Mouse (Mus musculus) 3T3-L1 (cell line): ENCODE results near the gene Pick1.

Experiments used
- DNase-seq: peaks from one replicate; pipeline ENCODE4 v3.0.0-alpha.2; 2015; ENCODE audit warnings: low read depth, low spot score

Gene Pick1

DNA sequence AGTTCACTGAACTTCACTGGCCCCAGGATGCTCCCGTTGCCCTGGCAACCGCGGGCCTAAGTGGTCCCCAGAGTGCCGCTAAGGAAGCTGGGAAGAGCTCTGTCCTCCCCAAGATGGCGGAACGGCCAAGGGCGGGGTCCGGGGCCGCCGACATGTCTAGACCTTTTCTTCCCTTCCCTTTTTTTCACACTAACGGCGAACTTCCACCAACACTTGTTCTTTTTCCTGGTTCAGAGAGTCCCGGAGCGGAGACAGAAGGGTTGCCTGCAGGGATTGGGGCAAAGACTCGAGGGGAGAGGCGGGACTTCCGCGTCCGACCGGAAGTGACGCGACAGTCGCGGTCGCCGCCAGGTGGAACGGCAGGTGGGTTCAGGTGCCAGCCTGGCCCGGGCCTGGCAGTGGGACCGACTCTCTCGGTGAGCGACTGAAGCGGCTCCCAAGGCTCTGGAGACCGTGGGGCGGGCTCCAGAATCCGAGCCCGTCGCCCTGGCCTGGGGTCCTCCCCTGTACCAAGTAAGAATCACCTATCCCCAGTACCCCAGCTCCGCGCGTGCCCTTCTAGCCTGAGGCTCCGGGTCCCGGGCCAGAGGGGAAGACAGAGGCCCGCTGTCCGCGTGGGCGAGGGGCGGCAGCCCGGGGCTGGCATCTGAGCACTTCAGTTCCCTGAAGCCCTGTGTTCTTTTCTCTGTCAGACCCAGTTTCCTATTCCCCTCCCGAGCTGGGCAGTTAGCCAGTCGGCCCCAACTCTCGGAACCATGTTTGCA, at the start of gene Pick1, which contains the start of gene Gm49486:
Gene Pick1 (plus strand): TSS at position 116 of the 764 bp plus-strand sequence.
Gene Gm49486 (plus strand): TSS at position 334 of the 764 bp plus-strand sequence.
- peak; percentile 92 for DNase-seq

DNA sequence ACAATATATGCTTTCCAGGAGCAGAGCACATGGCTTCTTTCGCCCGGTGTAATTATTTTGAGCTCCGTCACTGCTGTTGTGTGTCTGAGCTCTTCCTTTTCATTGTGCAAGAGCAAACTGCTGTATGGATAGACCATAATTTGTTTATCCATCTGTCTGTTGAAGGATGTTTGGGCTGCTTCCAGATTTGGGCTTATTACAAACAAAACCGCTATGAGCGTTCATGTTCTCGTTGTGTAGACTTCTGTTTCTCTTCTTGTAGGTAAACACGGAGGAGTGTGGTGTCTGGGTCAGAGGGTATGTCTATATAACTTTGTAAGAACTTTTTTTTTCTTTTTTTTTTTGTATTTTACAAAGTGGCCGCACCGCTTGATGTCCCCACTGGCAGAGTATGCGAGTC, 43.8 kb upstream of the Pick1 start:
- no peak for DNase-seq

- DNase-seq: no peak
Measured at GRCm38 (mm10) chr15:79187819-79188218, 41.2 kb upstream of the Pick1 start.

DNA sequence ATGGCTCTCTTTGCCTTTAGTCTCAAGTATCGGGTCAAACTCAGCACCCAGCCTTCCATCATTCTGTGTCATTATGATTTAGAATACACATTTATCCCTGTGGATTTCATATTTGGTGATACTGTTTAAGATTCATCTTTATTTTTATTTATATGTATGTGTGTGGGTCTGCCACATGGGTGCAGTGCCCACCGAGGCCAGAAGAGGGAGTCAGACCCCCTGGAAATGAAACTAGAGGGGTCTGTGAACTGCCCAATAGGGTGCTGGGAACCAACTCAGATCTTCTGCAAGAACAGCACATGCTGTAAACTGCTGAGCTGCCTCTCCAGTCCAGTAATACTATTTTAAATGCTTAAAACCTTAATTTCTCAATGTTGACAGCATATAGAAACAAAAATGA, 37.5 kb upstream of the Pick1 start:
- DNase-seq: no peak

DNA sequence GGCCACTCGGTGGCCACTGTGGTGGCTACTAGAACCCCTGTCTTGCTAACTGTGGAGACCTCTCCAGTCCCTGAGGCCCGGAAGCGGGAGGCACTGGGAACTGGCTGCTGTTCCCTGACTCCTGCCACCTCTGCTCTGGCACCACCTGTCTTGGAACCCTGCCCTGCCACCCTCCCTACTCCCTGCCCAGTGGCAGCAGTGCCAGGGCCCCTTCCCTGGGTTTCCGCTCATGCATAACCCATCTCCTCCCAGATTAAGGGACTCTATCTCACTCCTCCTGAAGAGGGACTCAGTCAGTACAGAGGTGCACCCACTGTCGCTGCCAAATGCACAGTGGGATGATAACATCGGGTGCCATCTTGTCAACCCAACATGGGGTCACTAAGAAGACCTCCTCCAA, 36.5 kb upstream of the Pick1 start:
- DNase-seq: no peak

DNA sequence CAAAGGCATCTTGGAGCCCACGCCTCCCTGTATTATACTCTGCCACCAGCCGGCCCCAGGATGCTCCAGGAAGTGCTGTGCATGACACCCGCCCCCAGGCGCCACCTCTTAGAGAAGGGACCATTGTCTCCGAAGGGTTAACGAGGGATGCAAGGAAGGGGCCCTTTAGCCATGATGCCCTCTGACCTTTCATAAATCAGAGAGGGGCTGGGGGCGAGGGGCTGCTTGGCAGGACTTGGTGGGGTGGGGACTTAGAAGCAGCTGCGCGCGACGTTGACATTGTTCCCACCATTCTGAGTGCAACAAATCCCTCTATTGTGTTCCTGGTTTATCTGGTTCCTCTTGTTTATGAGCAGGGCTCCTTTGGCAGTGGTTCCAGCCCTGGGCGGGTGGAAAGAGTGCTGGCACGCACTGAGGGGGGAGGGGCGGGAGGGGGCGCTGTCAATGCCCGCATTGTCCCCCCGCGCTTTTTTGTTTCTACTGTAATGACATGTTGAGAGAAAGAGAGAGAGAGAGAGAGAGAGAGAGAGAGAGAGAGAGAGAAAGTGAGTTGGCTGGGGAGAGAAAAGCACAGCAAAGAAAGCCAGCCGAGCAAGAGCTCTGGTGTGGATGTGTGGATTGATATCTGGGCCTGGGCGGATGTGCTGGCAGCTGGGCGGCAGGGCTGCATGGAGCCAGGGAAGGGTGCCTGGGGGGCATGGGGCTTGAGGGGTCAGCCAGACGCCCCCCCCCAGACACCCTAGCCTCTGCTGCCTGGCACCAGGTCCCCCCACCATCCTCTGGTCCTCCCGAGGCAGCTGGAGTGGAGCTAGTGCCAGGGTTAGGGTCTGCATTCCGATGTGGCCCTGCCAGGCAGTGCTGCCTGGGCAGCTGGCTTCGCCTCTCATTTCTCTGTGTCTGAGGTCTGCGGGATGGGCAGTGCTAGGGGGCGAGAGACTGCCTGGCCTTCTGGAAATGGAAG, 35.8 kb upstream of the Pick1 start:
- no peak for DNase-seq

GRCm38 (mm10) chr15:79194048-79194447, 34.9 kb upstream of the Pick1 start:
- no peak for DNase-seq

DNA sequence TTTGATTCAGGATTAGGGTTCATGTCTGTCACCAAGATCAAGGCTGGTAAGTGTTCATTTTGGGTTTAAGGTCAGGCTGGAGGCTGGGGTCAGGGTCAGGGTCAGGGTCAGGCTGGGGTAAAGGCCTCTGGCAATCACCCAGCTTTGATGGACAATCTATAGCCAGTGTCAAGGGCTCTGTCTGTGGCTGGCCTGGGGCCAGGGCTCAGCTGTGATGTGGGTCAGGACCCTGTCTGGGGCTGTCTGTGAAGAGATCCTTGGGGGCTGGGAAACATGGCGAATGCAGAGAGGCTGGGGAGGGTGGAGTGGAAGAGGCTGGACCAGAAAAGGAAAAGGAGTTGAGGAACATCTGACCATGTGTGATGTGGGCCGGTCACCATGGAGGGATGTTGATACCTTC, 34.0 kb upstream of the Pick1 start:
- no peak for DNase-seq

GRCm38 (mm10) chr15:79195492-79195891, 33.5 kb upstream of the Pick1 start:
- no peak for DNase-seq

DNA sequence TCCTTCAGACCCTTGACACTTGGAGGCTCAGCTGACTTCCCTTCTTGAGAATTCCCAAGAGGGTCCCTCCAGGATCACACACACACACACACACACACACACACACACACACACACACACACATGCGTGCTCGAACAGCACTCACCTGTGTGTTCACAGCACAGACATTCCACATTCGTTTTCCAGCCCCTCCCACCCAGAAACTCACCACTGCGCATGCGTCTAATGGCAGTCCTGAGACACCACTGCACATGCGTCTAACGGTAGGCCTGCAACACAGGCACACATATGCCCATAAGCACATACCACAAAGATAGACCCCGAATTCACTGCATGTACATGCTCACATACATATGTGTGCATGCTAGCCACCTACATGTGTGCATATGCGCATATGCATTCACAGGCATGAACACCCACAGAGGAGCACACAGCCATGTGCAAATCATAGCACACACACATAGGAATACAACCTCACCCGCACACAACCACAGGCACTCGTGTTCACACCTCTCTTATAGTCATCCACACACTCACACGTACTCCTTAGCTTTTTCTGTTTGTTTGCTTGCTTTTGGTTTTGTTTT, 29.5 kb upstream of the Pick1 start:
- no peak for DNase-seq

DNA sequence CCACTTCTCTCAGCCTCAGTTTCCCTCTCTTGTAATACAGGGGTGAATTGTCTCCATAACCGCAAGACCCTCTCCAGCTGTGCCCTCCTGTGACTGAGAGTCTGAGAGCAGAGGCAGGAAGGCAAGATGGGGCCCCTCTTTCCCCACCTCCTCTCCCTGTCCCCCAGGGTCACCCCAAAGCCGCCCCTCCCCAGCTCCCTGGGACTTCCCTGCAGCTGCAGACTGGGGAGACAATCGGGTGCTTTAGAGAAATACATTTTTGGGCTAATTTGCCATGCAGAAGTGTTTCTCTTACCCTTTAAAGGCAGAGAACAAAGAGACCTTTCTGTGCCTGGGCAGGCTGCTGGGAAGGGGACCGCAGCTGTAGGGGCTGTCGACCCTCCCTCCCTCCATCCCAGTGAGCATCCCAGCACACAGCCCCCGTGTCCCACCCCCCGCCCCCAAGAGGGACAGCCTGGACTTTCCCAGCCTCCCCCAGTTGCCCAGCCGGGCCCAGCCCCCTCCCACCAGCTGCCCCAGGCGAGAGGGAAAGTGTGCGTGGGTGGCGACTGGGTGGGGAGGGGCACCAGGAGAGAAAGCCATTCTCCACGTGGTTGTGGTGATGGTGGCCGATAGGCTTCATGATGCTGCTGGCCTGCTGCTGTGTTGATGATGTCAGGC, 27.4 kb upstream of the Pick1 start:
- DNase-seq: no peak

DNA sequence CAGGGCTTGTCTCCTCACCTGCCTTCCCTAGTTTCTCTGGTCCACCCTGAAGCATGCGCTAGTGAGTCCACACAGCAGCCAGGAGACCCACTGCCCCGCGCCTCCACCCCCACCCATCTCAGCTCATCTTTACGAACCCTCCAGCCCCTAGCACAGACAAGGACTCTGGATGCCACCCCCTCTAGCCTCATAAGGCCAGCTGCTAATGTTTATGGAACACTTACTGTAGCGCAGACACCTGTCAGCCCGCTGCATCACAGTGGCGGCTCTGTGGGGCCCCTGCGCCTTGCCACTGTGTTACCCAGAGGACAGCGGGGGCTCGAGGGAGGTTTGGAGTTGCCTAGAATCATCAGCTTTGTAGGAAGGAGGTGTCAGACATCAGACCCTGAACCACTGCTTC, 26.4 kb upstream of the Pick1 start:
- no peak for DNase-seq

DNA sequence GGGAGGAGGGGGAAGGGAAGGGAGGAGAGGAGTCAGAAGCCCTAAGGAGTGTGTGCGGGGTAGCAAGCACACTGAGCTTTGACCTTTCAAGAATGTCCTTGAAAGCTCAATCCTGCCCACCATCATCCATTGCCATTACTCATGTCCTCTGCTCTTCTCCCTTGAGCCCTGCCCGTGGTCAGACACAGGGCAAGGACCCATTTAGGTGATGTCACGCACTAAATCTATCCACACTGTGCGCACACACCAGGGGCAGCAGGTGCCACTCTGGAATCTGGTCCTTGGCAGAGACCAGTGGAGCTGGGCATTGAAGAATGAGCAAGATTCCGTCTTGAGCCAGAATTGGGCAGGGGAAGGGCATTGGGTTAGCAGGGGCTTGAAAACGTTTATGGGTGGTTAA, 20.8 kb upstream of the Pick1 start:
- DNase-seq: no peak

GRCm38 (mm10) chr15:79208758-79209439, 20.1 kb upstream of the Pick1 start:
- DNase-seq: no peak

- DNase-seq: no peak
Measured at GRCm38 (mm10) chr15:79210357-79210756, 18.6 kb upstream of the Pick1 start.

DNA sequence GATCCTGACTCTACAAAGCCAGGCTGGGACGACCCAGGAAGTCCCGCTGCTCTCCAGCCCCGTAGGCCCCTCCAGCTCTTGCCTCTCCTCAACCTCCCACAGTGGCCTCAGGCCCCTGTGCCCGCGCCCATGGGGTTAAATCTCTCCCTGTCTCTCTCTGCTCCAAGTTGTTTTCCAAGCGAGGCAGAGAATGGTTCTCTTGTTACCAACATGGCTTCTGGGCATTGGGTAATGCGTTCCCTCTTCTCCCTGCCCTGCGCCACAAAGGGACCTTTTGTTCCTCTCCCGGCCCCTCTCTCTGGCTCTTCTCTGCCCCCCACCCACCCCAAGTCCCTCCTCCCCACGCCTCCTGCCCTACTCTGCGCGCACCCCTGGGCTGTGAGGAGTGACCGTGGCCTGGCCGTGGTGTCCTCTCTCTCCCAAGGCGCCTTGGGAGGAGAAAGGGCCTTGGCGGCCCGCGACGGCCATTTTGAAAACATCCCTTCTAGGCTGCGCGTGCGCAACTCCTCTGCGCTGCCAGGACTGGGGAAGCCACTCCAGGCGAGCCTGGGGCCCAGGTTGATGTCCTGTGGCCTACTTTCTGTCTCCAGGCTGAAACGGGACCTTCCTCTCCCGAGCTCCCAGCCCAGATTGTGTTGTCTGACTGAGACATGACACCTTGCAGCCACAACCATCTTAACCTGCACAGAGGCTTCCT, 16.1 kb upstream of the Pick1 start:
- DNase-seq: no peak

DNA sequence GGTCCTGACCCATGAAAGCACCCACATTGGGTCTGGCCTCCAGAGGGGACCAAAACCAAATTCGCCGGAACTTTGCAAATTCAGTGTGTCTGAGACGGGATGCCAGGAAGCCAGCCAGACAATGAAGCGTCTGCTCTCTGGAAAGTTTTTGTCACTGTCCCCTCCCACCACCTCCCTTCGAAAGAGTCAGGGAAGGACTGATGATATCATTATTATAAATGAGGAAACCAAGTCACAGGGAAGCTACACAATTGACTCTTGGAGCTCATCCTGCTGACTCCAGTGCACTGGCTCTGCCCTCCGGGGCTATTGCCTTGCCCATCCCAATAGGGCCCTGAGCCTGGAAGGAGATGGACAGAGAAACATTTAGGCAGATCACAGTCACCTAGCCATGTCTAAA, 15.4 kb upstream of the Pick1 start:
- DNase-seq: no peak

DNA sequence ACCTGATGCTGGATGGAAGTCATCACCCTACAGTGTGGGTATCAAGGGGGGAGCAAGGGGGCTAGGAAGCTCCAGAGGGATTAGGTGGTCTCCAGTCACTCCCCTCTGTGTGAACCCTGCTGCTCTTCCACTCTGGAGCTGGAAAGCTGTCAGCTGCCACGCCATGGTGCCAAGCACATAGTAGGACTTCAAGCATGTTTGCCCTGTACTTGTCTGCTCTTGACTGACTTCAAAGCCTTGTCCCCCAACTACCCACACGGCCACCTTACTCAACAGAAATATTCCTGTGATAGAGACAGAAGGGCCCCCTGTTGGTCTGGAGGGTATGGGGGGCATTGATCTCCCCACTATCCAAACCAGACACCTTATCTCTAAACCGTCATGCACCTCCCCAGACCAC, 12.8 kb upstream of the Pick1 start:
- no peak for DNase-seq

GRCm38 (mm10) chr15:79219572-79219971, 9.4 kb upstream of the Pick1 start:
- no peak for DNase-seq

- DNase-seq: no peak
Measured at GRCm38 (mm10) chr15:79223641-79224040, 5.3 kb upstream of the Pick1 start.

DNA sequence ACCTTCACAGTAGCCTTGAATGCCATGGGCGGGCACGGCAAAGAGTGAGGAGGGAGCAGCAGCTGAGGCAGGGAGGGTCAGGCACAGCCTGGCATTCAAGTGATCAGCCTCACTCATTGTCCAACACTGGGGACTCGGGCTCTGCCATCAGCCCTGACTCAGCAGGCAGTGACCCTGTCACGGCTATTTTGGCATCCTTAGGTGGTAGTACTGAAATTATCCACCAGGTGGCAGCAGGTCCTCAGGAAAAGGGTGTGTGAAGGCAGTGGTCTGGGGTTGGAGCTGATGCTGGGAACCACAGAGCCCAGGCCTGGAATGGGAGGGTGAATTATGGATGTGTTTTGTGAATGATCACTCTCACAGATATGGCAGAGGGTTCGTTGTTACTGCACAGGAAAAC, 4.3 kb upstream of the Pick1 start:
- peak; percentile 93 for DNase-seq
